Mouse (Mus musculus) skeletal muscle tissue, postnatal 0 days (tissue): Measurements from ENCODE around the gene Cse1l. TPM values are rescaled to one million over a fixed set of nuclear protein-coding genes. Genes with fewer than 3 reads are reported as not detected.

Experiments used
- polyA plus RNA-seq: library from polyadenylated mRNA; unstranded; fragments of >200 nt; fragmentation: Nextera tagmentation; extraction: Ambion mirVana; gene quantifications from 2 replicates; pipeline ENCODE4 v1.2.1, GENCODE M21; 2015

The Cse1l gene
- 30.3 and 34.2 TPM in 2 replicates for polyA plus RNA-seq

DNA sequence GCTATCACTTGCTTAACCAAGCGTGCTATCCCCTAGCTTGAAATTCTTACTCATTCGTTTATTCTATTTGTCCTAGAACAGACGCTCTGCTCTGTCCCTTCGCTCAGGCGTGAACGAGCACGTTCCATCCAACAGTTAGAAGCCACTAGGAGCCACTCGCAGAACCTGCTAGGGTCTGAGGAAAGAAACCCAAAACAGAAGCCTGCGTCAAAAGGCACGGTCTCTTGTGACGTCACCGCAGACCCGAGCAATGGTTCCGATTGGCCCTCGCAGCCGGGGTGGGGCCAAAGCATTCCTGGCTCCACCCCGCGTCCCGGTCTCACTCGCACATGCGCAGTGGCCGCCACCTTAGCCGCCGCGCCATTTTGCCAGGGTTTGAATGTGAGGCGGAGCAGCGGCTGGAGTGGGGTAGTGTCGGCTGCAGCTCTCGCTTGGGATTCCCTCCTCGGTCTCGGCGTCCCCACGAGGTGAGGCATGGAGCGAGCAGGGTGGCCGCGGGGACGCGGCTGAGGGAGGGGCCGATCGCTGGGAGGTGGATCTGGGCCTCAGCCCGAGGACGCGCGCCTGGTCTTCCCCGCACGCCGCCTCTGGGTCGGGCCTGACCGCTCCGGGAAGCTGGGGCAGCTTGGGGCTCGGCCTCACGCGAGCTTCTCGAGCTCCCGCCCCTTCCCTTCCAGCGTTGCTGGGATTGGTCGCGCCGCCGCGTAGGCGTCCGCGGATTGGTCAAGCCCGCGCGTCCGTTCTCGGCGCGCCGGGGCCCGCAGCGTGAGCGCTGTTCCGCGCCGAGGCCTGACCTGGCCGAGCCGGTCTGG, at the start of gene Cse1l:
TSS of gene Cse1l (plus strand) at position 330 of the 812 bp plus-strand sequence.

Other genes starting within 250 kb of the Cse1l start
- gene Prex1, start 192.2 kb upstream of the Cse1l start, polyA plus RNA-seq = 6.8 and 8.7 TPM in 2 replicates
- gene Trp53rkb, start 113.5 kb upstream of the Cse1l start, polyA plus RNA-seq = 4.9 and 5.8 TPM in 2 replicates
- 3.3 and 3.5 TPM in 2 replicates for gene Arfgef2, start 100.5 kb upstream of the Cse1l start, polyA plus RNA-seq
- 48.5 and 54.0 TPM in 2 replicates for gene Stau1, start 90.3 kb downstream of the Cse1l start, polyA plus RNA-seq
- gene Ddx27, start 109.2 kb downstream of the Cse1l start, polyA plus RNA-seq = 13.6 and 18.8 TPM in 2 replicates
- 3.6 and 4.2 TPM in 2 replicates for gene Znfx1, start 157.0 kb downstream of the Cse1l start, polyA plus RNA-seq